Mouse (Mus musculus) forebrain, embryonic 16.5 days (tissue): ENCODE results near the gene Dph2. TPM values are rescaled to one million over a fixed set of nuclear protein-coding genes. Genes with fewer than 3 reads are reported as not detected.

ENCODE experiments used
- ATAC-seq: fragments of 200-750 bp; cut with Nextera tagmentation; 2 replicates; pipeline ENCODE4 v1.8.0; 2017; ENCODE audit warnings: mild to moderate bottlenecking, moderate library complexity
- H3K27ac ChIP-seq: fragments of 300-500 bp; sonication (generic); 2 replicates; pipeline ENCODE4 v1.5.1; 2014; ENCODE audit warnings: low read length, control low read depth
- H3K27me3 ChIP-seq: fragments of 300-500 bp; sonication (generic); replicated peaks from 2 replicates; pipeline ENCODE4 v1.6.1; 2014; ENCODE audit warnings: low read length; ENCODE audit not compliant: control insufficient read depth, insufficient read depth
- H3K36me3 ChIP-seq: fragments of 300-500 bp; sonication (generic); 2 replicates; pipeline ENCODE4 v1.6.1; 2014; ENCODE audit not compliant: control insufficient read depth, insufficient read depth
- H3K4me1 ChIP-seq: fragments of 300-500 bp; sonication (generic); replicated peaks from 2 replicates; pipeline ENCODE4 v1.6.1; 2014; ENCODE audit warnings: low read length; ENCODE audit not compliant: control insufficient read depth, insufficient read depth
- H3K4me2 ChIP-seq: fragments of 300-500 bp; sonication (generic); 2 replicates; pipeline ENCODE4 v1.6.1; 2014; ENCODE audit warnings: mild to moderate bottlenecking, low read length, control low read depth
- H3K4me3 ChIP-seq: fragments of 300-500 bp; sonication (generic); replicated peaks from 2 replicates; pipeline ENCODE4 v1.5.1; 2014; ENCODE audit warnings: mild to moderate bottlenecking, low read length, control low read depth
- H3K9ac ChIP-seq: fragments of 300-500 bp; sonication (generic); replicated peaks from 2 replicates; pipeline ENCODE4 v1.6.1; 2014; ENCODE audit warnings: low read depth, low read length, control low read depth
- H3K9me3 ChIP-seq: fragments of 300-500 bp; sonication (generic); 2 replicates; pipeline ENCODE4 v1.6.1; 2016; ENCODE audit warnings: low read length; ENCODE audit not compliant: control insufficient read depth
- WGBS: fragments of 180-500 bp; shearing (Covaris S2); extraction: QIAGEN DNeasy Blood & Tissue Kit; methylation state at CpG from one replicate; pipeline ENCODE4 v1.1.7; 2014; 5-methylcytosine and 5-hydroxymethylcytosine counted together
- polyA plus RNA-seq: library from polyadenylated mRNA; unstranded; fragments of >200 nt; fragmentation: Nextera tagmentation; extraction: Ambion mirVana; gene quantifications from 2 replicates; pipeline ENCODE4 v1.2.1, GENCODE M21; 2015

Dph2 gene
- polyA plus RNA-seq, 1 experiment from 2014 or later, result 30.1 TPM

- 89% methylated on average over 5 of the region's 5 CpGs for WGBS
- no peak for ATAC-seq
- no peak overlapping the region for H3K4me2 ChIP-seq
- H3K27ac ChIP-seq, result no peak overlapping the region
- H3K9ac ChIP-seq, result no peak overlapping the region
- H3K9me3 ChIP-seq, result no peaks in the 10 kb centered on the region
- no peaks in the 10 kb centered on the region for H3K27me3 ChIP-seq
- H3K4me3 ChIP-seq, result no peak overlapping the region
- H3K4me1 ChIP-seq, result no peaks in the 10 kb centered on the region
- no peaks in the 10 kb centered on the region for H3K36me3 ChIP-seq
These were observed 48.7 kb downstream of the Dph2 start for GRCm38 (mm10) chr4:117843101-117843500.

GRCm38 (mm10) chr4:117841566-117841965 lies 50.3 kb downstream of the Dph2 start:
- H3K4me2 ChIP-seq, result no peak overlapping the region
- WGBS, result 77% methylated on average over 3 of the region's 3 CpGs
- no peaks in the 10 kb centered on the region for H3K4me1 ChIP-seq
- no peak overlapping the region for H3K9ac ChIP-seq
- no peak for ATAC-seq
- H3K9me3 ChIP-seq, result no peaks in the 10 kb centered on the region
- H3K4me3 ChIP-seq, result no peak overlapping the region
- H3K27ac ChIP-seq, result no peak overlapping the region
- no peaks in the 10 kb centered on the region for H3K27me3 ChIP-seq
- no peaks in the 10 kb centered on the region for H3K36me3 ChIP-seq

DNA sequence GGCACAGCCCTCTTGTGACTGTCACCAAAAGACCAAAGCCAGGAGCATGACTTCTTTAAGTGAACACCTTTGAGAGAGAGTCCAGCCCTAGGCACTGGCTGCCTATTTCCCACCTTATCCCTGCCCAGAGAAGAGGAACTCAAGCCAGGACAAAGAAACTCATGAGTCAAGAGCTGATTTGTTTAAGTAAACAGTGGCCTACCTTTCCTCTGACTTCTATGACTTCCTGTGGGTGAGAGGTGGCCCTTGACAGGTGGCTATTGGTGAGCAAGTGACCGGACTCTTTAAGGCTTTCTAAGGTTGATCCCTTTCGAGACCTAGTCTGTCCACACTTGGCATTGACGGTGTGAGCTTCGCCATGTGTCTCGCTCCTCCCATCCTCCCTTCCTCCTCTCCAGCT lies 51.0 kb downstream of the Dph2 start:
- H3K36me3 ChIP-seq, result no peaks in the 10 kb centered on the region
- H3K4me3 ChIP-seq, result no peak overlapping the region
- H3K4me2 ChIP-seq, result no peak overlapping the region
- H3K4me1 ChIP-seq, result no peaks in the 10 kb centered on the region
- H3K27me3 ChIP-seq, result no peaks in the 10 kb centered on the region
- ATAC-seq, result no peak
- H3K9ac ChIP-seq, result no peak overlapping the region
- H3K9me3 ChIP-seq, result no peaks in the 10 kb centered on the region
- 89% methylated on average over 5 of the region's 5 CpGs for WGBS
- H3K27ac ChIP-seq, result no peak overlapping the region

DNA sequence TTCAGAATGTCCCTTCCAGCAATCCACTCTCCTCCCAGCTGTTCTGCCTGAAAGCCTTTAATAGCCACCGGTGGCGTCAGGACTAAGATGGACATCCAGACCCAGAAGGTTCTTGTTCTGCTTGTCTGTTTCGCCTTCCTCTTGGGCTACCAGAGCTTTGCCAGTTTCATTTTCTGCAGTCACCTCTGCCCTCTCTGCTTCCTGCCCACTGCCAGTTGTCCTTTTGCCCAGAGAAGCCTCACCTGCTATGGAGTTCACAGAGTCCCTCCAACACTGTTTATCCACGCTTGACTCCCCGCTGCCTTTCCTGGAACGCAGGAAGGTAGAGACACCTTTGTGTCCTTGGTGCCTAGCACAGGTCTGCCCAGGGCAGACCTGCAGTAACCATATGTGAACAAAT lies 52.5 kb downstream of the Dph2 start:
- Histone ChIP-seq H3K27ac (no peak overlapping the region), H3K4me1 (peaks cover 10% of the 10 kb centered on the region), H3K9me3 (no peaks in the 10 kb centered on the region), H3K4me2 (no peak overlapping the region), H3K27me3 (no peaks in the 10 kb centered on the region), H3K9ac (no peak overlapping the region), H3K4me3 (no peak overlapping the region), H3K36me3 (no peaks in the 10 kb centered on the region)
- ATAC-seq, result no peak
- WGBS, result 79% methylated on average over 6 of the region's 6 CpGs

Other genes starting within 250 kb of the Dph2 start
- 80.1 and 80.4 TPM in 2 replicates for gene Dmap1, start 209.8 kb downstream of the Dph2 start, polyA plus RNA-seq
- not detected in 2 replicates for gene Gm12845, start 167.6 kb downstream of the Dph2 start, polyA plus RNA-seq
- gene Klf17, start 126.4 kb downstream of the Dph2 start, polyA plus RNA-seq, result not detected in 2 replicates
- gene Slc6a9, start 57.5 kb downstream of the Dph2 start, polyA plus RNA-seq, result 12.0 and 16.2 TPM in 2 replicates
- 2.0 and 2.4 TPM in 2 replicates for gene Ccdc24, start 19.5 kb downstream of the Dph2 start, polyA plus RNA-seq
- 47.8 and 47.9 TPM in 2 replicates for gene B4galt2, start 8.5 kb downstream of the Dph2 start, polyA plus RNA-seq
- gene Atp6v0b, start 4.7 kb downstream of the Dph2 start, polyA plus RNA-seq, result 426 and 531 TPM in 2 replicates
- gene Ipo13, start 23.0 kb upstream of the Dph2 start, polyA plus RNA-seq, result 74.3 and 79.9 TPM in 2 replicates
- gene Artn, start 37.7 kb upstream of the Dph2 start, polyA plus RNA-seq, result 0.11 and 0.48 TPM in 2 replicates
- 12.6 and 14.1 TPM in 2 replicates for gene St3gal3, start 242.9 kb upstream of the Dph2 start, polyA plus RNA-seq